In the genomic region with DNA sequence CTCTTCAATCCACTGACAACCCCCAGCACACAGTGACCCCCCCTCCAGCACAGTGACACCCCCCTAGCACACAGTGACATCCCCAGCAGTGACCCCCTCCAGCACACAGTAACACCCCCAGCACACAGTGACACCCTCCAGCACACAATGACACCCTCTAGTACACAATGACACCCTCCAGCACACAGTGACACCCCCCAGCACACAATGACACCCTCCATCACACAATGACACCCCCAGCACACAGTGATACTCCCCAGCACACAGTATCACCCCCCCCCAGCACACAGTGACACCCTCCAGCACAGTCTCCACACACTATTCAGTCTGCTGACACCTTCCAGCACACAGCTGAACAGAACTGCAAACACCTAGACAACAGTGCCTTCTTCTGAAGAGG, we compare ENCODE assay signal across 10 mouse cellular contexts. TPM values are rescaled to one million over a fixed set of nuclear protein-coding genes. Genes with fewer than 3 reads are reported as not detected.
DNase-seq lines count a peak whose midpoint lies in the region; ATAC-seq and TF ChIP-seq lines count a peak whose summit lies in the region.
"Had no signal": no experiment of that assay in that cellular context is flagged by ENCODE, and none has a peak within 500 bp of the region (broad histone marks: within the 10 kb centered on the region; RNA-seq: fewer than 3 reads in every experiment).

No protein-coding gene starts in this region.

- no peaks in the 10 kb centered on the region for H3K9me3 ChIP-seq in forebrain, embryonic 11.5 days (ENCODE audit: control insufficient read depth, low read length)
- no peaks in the 10 kb centered on the region for H3K9me3 ChIP-seq in limb, embryonic 10.5 days (replicated peaks)
- H3K9me3 ChIP-seq in neural tube, embryonic 13.5 days: no peaks in the 10 kb centered on the region

- no peak for ATAC-seq in forebrain, embryonic 11.5 days (replicated peaks; ENCODE audit: low FRiP score)
- ATAC-seq in neural tube, embryonic 13.5 days (ENCODE audit: low read depth): peak; percentile 15; the same call in 1 of the 2 replicates

- H3K4me1 ChIP-seq in liver, adult 2 months (ENCODE audit: control insufficient read depth, insufficient read depth, low read length): peaks cover 4% of the 10 kb centered on the region; the same call in 1 of the 2 replicates
- peaks cover 21% of the 10 kb centered on the region for H3K4me1 ChIP-seq in forebrain, embryonic 11.5 days (replicated peaks; ENCODE audit: control insufficient read depth, insufficient read depth, low read length)
- peaks cover 60% of the 10 kb centered on the region for H3K4me1 ChIP-seq in limb, embryonic 10.5 days
- peaks cover 64% of the 10 kb centered on the region for H3K4me1 ChIP-seq in neural tube, embryonic 13.5 days (replicated peaks)

- peak overlapping the region; percentile 80 for H3K4me2 ChIP-seq in forebrain, embryonic 11.5 days (ENCODE audit: low read depth, low read length, severe bottlenecking)
- H3K4me2 ChIP-seq in neural tube, embryonic 13.5 days: peak overlapping the region; percentile 81

- H3K36me3 ChIP-seq in liver, adult 2 months (ENCODE audit: control insufficient read depth, insufficient read depth, low read length): no peaks in the 10 kb centered on the region
- H3K36me3 ChIP-seq in forebrain, embryonic 11.5 days (ENCODE audit: control insufficient read depth, insufficient read depth, low read length): no peaks in the 10 kb centered on the region
- H3K36me3 ChIP-seq in limb, embryonic 10.5 days: peaks cover 8% of the 10 kb centered on the region; the same call in 1 of the 2 replicates
- no peaks in the 10 kb centered on the region for H3K36me3 ChIP-seq in neural tube, embryonic 13.5 days

- H3K27ac ChIP-seq in liver, adult 2 months (replicated peaks; ENCODE audit: insufficient read depth, low read depth, low read length): no peak overlapping the region
- no peak overlapping the region for H3K27ac ChIP-seq in forebrain, embryonic 11.5 days (ENCODE audit: low read depth, low read length)
- H3K27ac ChIP-seq in limb, embryonic 10.5 days: peak overlapping the region; percentile 98; the same call in 1 of the 2 replicates
- no peak overlapping the region for H3K27ac ChIP-seq in neural tube, embryonic 13.5 days (replicated peaks)
- H3K27ac ChIP-seq: liver, embryonic 14.5 days had no signal

- 0 out of 2 replicates have a peak, but pooled peaks cover 2% of the 10 kb centered on the region for H3K27me3 ChIP-seq in liver, adult 2 months (ENCODE audit: control insufficient read depth, insufficient read depth, low read length)
- no peaks in the 10 kb centered on the region for H3K27me3 ChIP-seq in forebrain, embryonic 11.5 days (ENCODE audit: control insufficient read depth, insufficient read depth, low read length)
- no peaks in the 10 kb centered on the region for H3K27me3 ChIP-seq in limb, embryonic 10.5 days (ENCODE audit: low read depth, poor library complexity, severe bottlenecking)
- no peaks in the 10 kb centered on the region for H3K27me3 ChIP-seq in neural tube, embryonic 13.5 days

- H3K4me3 ChIP-seq in liver, adult 2 months (ENCODE audit: insufficient read depth, low read depth, low read length): no peak overlapping the region; the same call in 1 of the 2 replicates
- peak overlapping the region; percentile 88 for H3K4me3 ChIP-seq in forebrain, embryonic 11.5 days (ENCODE audit: low read depth, low read length)
- peak overlapping the region; percentile 99 for H3K4me3 ChIP-seq in limb, embryonic 10.5 days
- H3K4me3 ChIP-seq in neural tube, embryonic 13.5 days: peak overlapping the region; percentile 79

- no peak for DNase-seq in liver, adult 2 months (ENCODE audit: extremely low read depth, low read depth, low spot score)
- DNase-seq in liver: no peak
- DNase-seq in forebrain, embryonic 11.5 days (ENCODE audit: low spot score): no peak
- DNase-seq in limb, embryonic 10.5 days (ENCODE audit: low spot score): no peak
- DNase-seq in thymus, adult 18-20 months: no peak
- no peak for DNase-seq in gastrocnemius, postnatal 36 days
- DNase-seq in c-Kit-positive CD71-positive TER-119-positive erythroid progenitor cells, embryonic 14.5 days (ENCODE audit: low spot score): no peak
- DNase-seq: right cerebral cortex, postnatal 14 days had no signal

- 0 out of 2 replicates have a peak, but pooled peaks cover 3% of the 10 kb centered on the region for H3K79me2 ChIP-seq in liver, adult 2 months (ENCODE audit: control insufficient read depth, insufficient read depth, low read length)

- no peak for TF ChIP-seq CTCF in liver, adult 2 months (IDR thresholded peaks at IDR 0.05; ENCODE audit: low read depth, low read length)

- intact Hi-C loops in gastrocnemius, postnatal 36 days (cut with DNase I): no loop called here

- TF ChIP-seq POLR2A in liver, adult 2 months (IDR thresholded peaks at IDR 0.05; ENCODE audit: extremely low read depth, insufficient read depth, low read length): no peak

- H3K9ac ChIP-seq in liver, adult 2 months (ENCODE audit: low read depth, low read length): peak overlapping the region; percentile 8; the same call in 1 of the 2 replicates
- H3K9ac ChIP-seq in forebrain, embryonic 11.5 days (ENCODE audit: low read length): peak overlapping the region; percentile 98
- H3K9ac ChIP-seq in neural tube, embryonic 13.5 days: peak overlapping the region; percentile 95
- H3K9ac ChIP-seq: liver, embryonic 14.5 days had no signal

RNA-seq across cellular contexts. Expression of gene Amotl1, which starts 32.3 kb away (rescaled TPM):
- 5.0 and 5.3 TPM in 2 replicates for total RNA-seq in liver, adult 2 months (2014; rRNA removed)
- polyA plus RNA-seq in liver, adult 2 months (2012; rRNA removed): 3.3 and 4.0 TPM in 2 replicates
- polyA plus RNA-seq in forebrain, embryonic 11.5 days (2014; fragmentation: Nextera tagmentation; extraction: Ambion mirVana): 19.1 and 19.4 TPM in 2 replicates
- polyA plus RNA-seq in limb, embryonic 10.5 days (2016; fragmentation: Nextera tagmentation; extraction: Ambion mirVana): 24.9 and 32.1 TPM in 2 replicates
- polyA plus RNA-seq in neural tube, embryonic 13.5 days (2015; fragmentation: Nextera tagmentation; extraction: Ambion mirVana): 8.0 and 9.3 TPM in 2 replicates
- 100 to 1,000 TPM; 276 to 313 TPM for total RNA-seq in gastrocnemius, postnatal 36 days (2021)

Comparison
In these comparisons a context has a peak if more than half of its experiments do, and no peak if none do; other contexts are left out.
1. H3K9ac ChIP-seq: peak in every context shown above with its lines; median percentile 98 in forebrain, embryonic 11.5 days; 95 in neural tube, embryonic 13.5 days; 8 in liver, adult 2 months.